Mouse (Mus musculus): ENCODE measurements around the gene Mtch1.

- TF ChIP-seq POLR2A (IDR thresholded peaks at IDR 0.05; ENCODE audit: borderline replicate concordance, low read depth, low read length), result no peak
- TF ChIP-seq CTCF (IDR thresholded peaks at IDR 0.05; ENCODE audit: low read depth, low read length), result no peak
These were observed 38.0 kb upstream of the Mtch1 start for GRCm38 (mm10) chr17:29385746-29386145.
